Mouse (Mus musculus) limb, embryonic 10.5 days (tissue): ENCODE measurements around the gene Lrmda. TPM values are rescaled to one million over a fixed set of nuclear protein-coding genes. Genes with fewer than 3 reads are reported as not detected.
A peak's percentile ranks its signal among the peaks of the same experiment; 100 is the strongest.

Experiments used
- DNase-seq: peaks from one replicate; pipeline ENCODE4 v3.0.0-alpha.2; 2017; ENCODE audit warnings: low spot score
- H3K27ac ChIP-seq: fragments of 300-500 bp; sonication (generic); 2 replicates; pipeline ENCODE4 v1.5.1; 2016; ENCODE audit warnings: mild to moderate bottlenecking
- H3K27me3 ChIP-seq: fragments of 300-500 bp; sonication (generic); 2 replicates; pipeline ENCODE4 v1.6.1; 2016; ENCODE audit warnings: low read depth, mild to moderate bottlenecking; ENCODE audit not compliant: poor library complexity, severe bottlenecking
- H3K36me3 ChIP-seq: fragments of 300-500 bp; sonication (generic); 2 replicates; pipeline ENCODE4 v1.6.1; 2016; ENCODE audit warnings: mild to moderate bottlenecking, moderate library complexity
- H3K4me1 ChIP-seq: fragments of 300-500 bp; sonication (generic); 2 replicates; pipeline ENCODE4 v1.6.1; 2016
- H3K4me3 ChIP-seq: fragments of 300-500 bp; sonication (generic); 2 replicates; pipeline ENCODE4 v1.5.1; 2016; ENCODE audit warnings: mild to moderate bottlenecking, moderate library complexity
- H3K9me3 ChIP-seq: fragments of 300-500 bp; sonication (generic); replicated peaks from 2 replicates; pipeline ENCODE4 v1.6.1; 2016; ENCODE audit warnings: mild to moderate bottlenecking
- WGBS: fragments of 180-500 bp; shearing (Covaris S2); methylation state at CpG from one replicate; pipeline ENCODE4 v1.1.7; 2016; 5-methylcytosine and 5-hydroxymethylcytosine counted together
- polyA plus RNA-seq: library from polyadenylated mRNA; unstranded; fragments of >200 nt; fragmentation: Nextera tagmentation; extraction: Ambion mirVana; gene quantifications from 2 replicates; pipeline ENCODE4 v1.2.1, GENCODE M21; 2016

Lrmda gene
- polyA plus RNA-seq, 1 experiment from 2014 or later, result 0.48 TPM

GRCm38 (mm10) chr14:22130950-22131585, 111.6 kb downstream of the Lrmda start:
- H3K9me3 ChIP-seq, result no peaks in the 10 kb centered on the region
- DNase-seq, result no peak
- no peak overlapping the region for H3K4me3 ChIP-seq
- WGBS, result 67% methylated on average over 7 of the region's 7 CpGs
- H3K36me3 ChIP-seq, result no peaks in the 10 kb centered on the region
- H3K27me3 ChIP-seq, result peaks cover 19% of the 10 kb centered on the region
- peaks cover 13% of the 10 kb centered on the region for H3K4me1 ChIP-seq
- no peak overlapping the region for H3K27ac ChIP-seq

- H3K36me3 ChIP-seq, result no peaks in the 10 kb centered on the region
- no peak overlapping the region for H3K4me3 ChIP-seq
- H3K27me3 ChIP-seq, result peaks cover 26% of the 10 kb centered on the region
- no peak overlapping the region for H3K27ac ChIP-seq
- peaks cover 5% of the 10 kb centered on the region for H3K4me1 ChIP-seq
- no peaks in the 10 kb centered on the region for H3K9me3 ChIP-seq
- WGBS, result 100% methylated on average over 1 of the region's 1 CpGs
- DNase-seq, result no peak
Observed at GRCm38 (mm10) chr14:22139281-22139680, 119.8 kb downstream of the Lrmda start.

- WGBS, result 11% methylated on average over 3 of the region's 3 CpGs
- Histone ChIP-seq H3K4me3 (no peak overlapping the region), H3K27me3 (peaks cover 23% of the 10 kb centered on the region), H3K4me1 (peaks cover 40% of the 10 kb centered on the region), H3K36me3 (no peaks in the 10 kb centered on the region), H3K9me3 (no peaks in the 10 kb centered on the region), H3K27ac (no peak overlapping the region)
- DNase-seq, result peak; percentile 28
Observed at GRCm38 (mm10) chr14:22144014-22144413, 124.5 kb downstream of the Lrmda start.

GRCm38 (mm10) chr14:22145863-22146262, 126.4 kb downstream of the Lrmda start:
- Histone ChIP-seq H3K36me3 (no peaks in the 10 kb centered on the region), H3K4me1 (peaks cover 40% of the 10 kb centered on the region), H3K9me3 (no peaks in the 10 kb centered on the region), H3K27ac (no peak overlapping the region), H3K27me3 (peaks cover 22% of the 10 kb centered on the region), H3K4me3 (no peak overlapping the region)
- DNase-seq, result no peak
- 68% methylated on average over 4 of the region's 4 CpGs for WGBS

GRCm38 (mm10) chr14:22146508-22147044, 127.1 kb downstream of the Lrmda start:
- no peaks in the 10 kb centered on the region for H3K9me3 ChIP-seq
- peaks cover 29% of the 10 kb centered on the region for H3K27me3 ChIP-seq
- no peaks in the 10 kb centered on the region for H3K36me3 ChIP-seq
- DNase-seq, result no peak
- no peak overlapping the region for H3K4me3 ChIP-seq
- WGBS, result 77% methylated on average over 12 of the region's 12 CpGs
- H3K27ac ChIP-seq, result no peak overlapping the region
- peaks cover 40% of the 10 kb centered on the region for H3K4me1 ChIP-seq

- 2% methylated on average over 4 of the region's 4 CpGs for whole genome bisulfite sequencing
- peaks cover 30% of the 10 kb centered on the region for H3K27me3 ChIP-seq
- no peak overlapping the region for H3K27ac ChIP-seq
- no peaks in the 10 kb centered on the region for H3K9me3 ChIP-seq
- H3K36me3 ChIP-seq, result no peaks in the 10 kb centered on the region
- H3K4me3 ChIP-seq, result no peak overlapping the region
- peak; percentile 48 for DNase-seq
- peaks cover 48% of the 10 kb centered on the region for H3K4me1 ChIP-seq
Observed at GRCm38 (mm10) chr14:22147341-22148024, 128.0 kb downstream of the Lrmda start.

GRCm38 (mm10) chr14:22152701-22153100, 133.2 kb downstream of the Lrmda start:
- H3K27me3 ChIP-seq, result peaks cover 71% of the 10 kb centered on the region
- DNase-seq, result no peak
- 27% methylated on average over 13 of the region's 13 CpGs for WGBS
- H3K4me1 ChIP-seq, result peaks cover 50% of the 10 kb centered on the region
- no peaks in the 10 kb centered on the region for H3K9me3 ChIP-seq
- H3K27ac ChIP-seq, result no peak overlapping the region
- H3K4me3 ChIP-seq, result peak overlapping the region; percentile 21; the same call in 1 of the 2 replicates
- no peaks in the 10 kb centered on the region for H3K36me3 ChIP-seq

- Histone ChIP-seq H3K9me3 (no peaks in the 10 kb centered on the region), H3K27ac (no peak overlapping the region), H3K4me3 (no peak overlapping the region), H3K36me3 (no peaks in the 10 kb centered on the region), H3K27me3 (peaks cover 82% of the 10 kb centered on the region), H3K4me1 (peaks cover 41% of the 10 kb centered on the region)
- no peak for DNase-seq
- WGBS, result 62% methylated on average over 8 of the region's 8 CpGs
Observed at GRCm38 (mm10) chr14:22154096-22154495, 134.6 kb downstream of the Lrmda start.

GRCm38 (mm10) chr14:22155034-22155433, 135.5 kb downstream of the Lrmda start:
- peaks cover 41% of the 10 kb centered on the region for H3K4me1 ChIP-seq

GRCm38 (mm10) chr14:22155512-22156026, 136.1 kb downstream of the Lrmda start:
- H3K27me3 ChIP-seq, result peaks cover 85% of the 10 kb centered on the region
- no peak for DNase-seq
- peaks cover 41% of the 10 kb centered on the region for H3K4me1 ChIP-seq
- 36% methylated on average over 4 of the region's 4 CpGs for WGBS
- H3K27ac ChIP-seq, result no peak overlapping the region
- no peaks in the 10 kb centered on the region for H3K36me3 ChIP-seq
- H3K4me3 ChIP-seq, result no peak overlapping the region
- no peaks in the 10 kb centered on the region for H3K9me3 ChIP-seq

More at GRCm38 (mm10) chr14:22155034-22155433, 135.5 kb downstream of the Lrmda start:
- DNase-seq, result no peak
- H3K9me3 ChIP-seq, result no peaks in the 10 kb centered on the region
- no peaks in the 10 kb centered on the region for H3K36me3 ChIP-seq
- 18% methylated on average over 2 of the region's 2 CpGs for WGBS
- H3K27ac ChIP-seq, result no peak overlapping the region
- H3K27me3 ChIP-seq, result peaks cover 85% of the 10 kb centered on the region
- no peak overlapping the region for H3K4me3 ChIP-seq

- DNase-seq, result no peak
- Histone ChIP-seq H3K4me3 (no peak overlapping the region), H3K27ac (no peak overlapping the region), H3K9me3 (no peaks in the 10 kb centered on the region), H3K27me3 (peaks cover 85% of the 10 kb centered on the region), H3K36me3 (no peaks in the 10 kb centered on the region), H3K4me1 (peaks cover 39% of the 10 kb centered on the region)
- WGBS, result 76% methylated on average over 6 of the region's 6 CpGs
Observed at GRCm38 (mm10) chr14:22156991-22157390, 137.5 kb downstream of the Lrmda start.

- H3K27me3 ChIP-seq, result peaks cover 86% of the 10 kb centered on the region
- H3K9me3 ChIP-seq, result no peaks in the 10 kb centered on the region
- H3K4me3 ChIP-seq, result no peak overlapping the region
- H3K4me1 ChIP-seq, result peaks cover 10% of the 10 kb centered on the region
- 21% methylated on average over 3 of the region's 3 CpGs for WGBS
- no peak overlapping the region for H3K27ac ChIP-seq
- no peak for DNase-seq
- no peaks in the 10 kb centered on the region for H3K36me3 ChIP-seq
Observed at GRCm38 (mm10) chr14:22161416-22161815, 141.9 kb downstream of the Lrmda start.

GRCm38 (mm10) chr14:22167285-22167684, 147.8 kb downstream of the Lrmda start:
- peak overlapping the region; percentile 5; the same call in 1 of the 2 replicates for H3K4me3 ChIP-seq
- no peaks in the 10 kb centered on the region for H3K36me3 ChIP-seq
- H3K9me3 ChIP-seq, result no peaks in the 10 kb centered on the region
- H3K4me1 ChIP-seq, result peaks cover 39% of the 10 kb centered on the region
- H3K27ac ChIP-seq, result peak overlapping the region; percentile 64; the same call in 1 of the 2 replicates
- peaks cover 81% of the 10 kb centered on the region for H3K27me3 ChIP-seq
- 25% methylated on average over 7 of the region's 7 CpGs for WGBS
- DNase-seq, result no peak
